Mouse (Mus musculus) ES-E14 (cell line): ENCODE measurements around the gene Vmn2r19. TPM values are rescaled to one million over a fixed set of nuclear protein-coding genes. Genes with fewer than 3 reads are reported as not detected.

Experiments used
- DNase-seq: peaks from one replicate; pipeline ENCODE4 v3.0.0-alpha.2; 2013; ENCODE audit warnings: low read depth, low spot score
- H3K27ac ChIP-seq: 2 replicates; pipeline ENCODE4 v1.5.1; 2012; ENCODE audit warnings: low read depth, mild to moderate bottlenecking, low read length, moderate library complexity, mixed read lengths; ENCODE audit not compliant: poor library complexity, insufficient read depth, severe bottlenecking
- H3K36me3 ChIP-seq: 2 replicates; pipeline ENCODE4 v1.6.1; 2012; ENCODE audit warnings: mild to moderate bottlenecking, low read length, moderate library complexity, mixed read lengths; ENCODE audit not compliant: control insufficient read depth, poor library complexity, insufficient read depth, severe bottlenecking
- H3K4me1 ChIP-seq, 2 experiments: fragments of 150-350 bp in 1 of 2; sonication (generic) in 1 of 2; 2 replicates each; pipeline ENCODE4 v1.6.1; 2012; ENCODE audit warnings: low read length in 2 of 2, mild to moderate bottlenecking in 1 of 2, mixed read lengths in 1 of 2; ENCODE audit not compliant: control insufficient read depth in 2 of 2, insufficient read depth in 2 of 2, poor library complexity in 1 of 2
- H3K4me3 ChIP-seq, 2 experiments: fragments of 150-350 bp in 1 of 2; sonication (generic) in 1 of 2; 2 replicates each; pipeline ENCODE4 v1.5.1; 2012; ENCODE audit warnings: low read length in 2 of 2, low read depth in 1 of 2, mild to moderate bottlenecking in 1 of 2, mixed read lengths in 1 of 2; ENCODE audit not compliant: insufficient read depth in 1 of 2, poor library complexity in 1 of 2, severe bottlenecking in 1 of 2
- H3K9ac ChIP-seq: 2 replicates; pipeline ENCODE4 v1.6.1; 2012; ENCODE audit warnings: low read depth, mild to moderate bottlenecking, low read length, mixed read lengths; ENCODE audit not compliant: poor library complexity, insufficient read depth, severe bottlenecking
- H3K9me3 ChIP-seq: fragments of 150-350 bp; sonication (generic); 2 replicates; pipeline ENCODE4 v1.6.1; 2012; ENCODE audit warnings: low read depth, mild to moderate bottlenecking, low read length; ENCODE audit not compliant: control insufficient read depth, insufficient read depth
- CHD2 ChIP-seq: IDR thresholded peaks from 2 replicates; pipeline ENCODE4 v1.6.1; 2014; ENCODE audit warnings: mild to moderate bottlenecking, low read depth, low read length, inconsistent platforms
- HCFC1 ChIP-seq: IDR thresholded peaks from 2 replicates; pipeline ENCODE4 v1.6.1; 2012; ENCODE audit warnings: low read length, inconsistent platforms, borderline replicate concordance; ENCODE audit not compliant: insufficient read depth
- MAFK ChIP-seq: IDR thresholded peaks from 2 replicates; pipeline ENCODE4 v1.6.1; 2014; ENCODE audit warnings: mild to moderate bottlenecking, low read depth, low read length, inconsistent platforms; ENCODE audit not compliant: insufficient read depth
- ZC3H11A ChIP-seq: IDR thresholded peaks from 2 replicates; pipeline ENCODE4 v1.6.1; 2012; ENCODE audit warnings: low read depth, mild to moderate bottlenecking, inconsistent platforms, low read length, borderline replicate concordance
- ZNF384 ChIP-seq: IDR thresholded peaks from 2 replicates; pipeline ENCODE4 v1.6.1; 2012; ENCODE audit warnings: low read depth, low read length, inconsistent platforms
- in situ Hi-C, 2 experiments: fragments of 600-800 bp; cut with MboI; formaldehyde crosslinking; loops; one replicate each; pipeline ENCODE4 v1.15.1; 2025; ENCODE audit warnings: low sequenced_read_pairs in 2 of 2, inconsistent platforms in 1 of 2; ENCODE audit not compliant: unreplicated experiment in 2 of 2
- total RNA-seq: library from RNA; depleted of rRNA; stranded (reverse); fragments of 300-350 nt; gene quantifications from 2 replicates; pipeline ENCODE4 v1.2.3, GENCODE M21; 2012; rRNA removed

Vmn2r19 gene
- total RNA-seq, 1 experiment, result not detected

- peak; percentile 38 for DNase-seq
- in situ Hi-C loops, result no loop called here
Measured at GRCm38 (mm10) chr6:123332503-123332902, 24.4 kb downstream of the Vmn2r19 start.

GRCm38 (mm10) chr6:123340093-123340492, 32.0 kb downstream of the Vmn2r19 start:
- DNase-seq, result no peak
- no peaks in the 10 kb centered on the region for H3K36me3 ChIP-seq
- TF ChIP-seq ZNF384, result no peak
- TF ChIP-seq ZC3H11A, result peak; percentile 59; the same call in 1 of the 2 replicates
- TF ChIP-seq CHD2, result no peak
- no peak for TF ChIP-seq HCFC1
- H3K4me1 ChIP-seq, result no peaks in the 10 kb centered on the region
- H3K9ac ChIP-seq, result no peak overlapping the region
- no peak overlapping the region for H3K4me3 ChIP-seq
- no peaks in the 10 kb centered on the region for H3K9me3 ChIP-seq
- in situ Hi-C loops, result no loop called here
- H3K27ac ChIP-seq, result no peak overlapping the region

More at GRCm38 (mm10) chr6:123332503-123332902, 24.4 kb downstream of the Vmn2r19 start:
- H3K27ac ChIP-seq, result no peak overlapping the region
- H3K9ac ChIP-seq, result no peak overlapping the region
- peaks cover 2% of the 10 kb centered on the region in 2 experiments; a peak in 2 of 4 replicates for H3K4me1 ChIP-seq
- TF ChIP-seq ZC3H11A (no peak), MAFK (no peak)
- H3K36me3 ChIP-seq, result no peaks in the 10 kb centered on the region
- H3K4me3 ChIP-seq, result no peak overlapping the region
- no peaks in the 10 kb centered on the region for H3K9me3 ChIP-seq

GRCm38 (mm10) chr6:123346141-123346540, 38.0 kb downstream of the Vmn2r19 start:
- Histone ChIP-seq H3K4me3 (no peak overlapping the region), H3K36me3 (no peaks in the 10 kb centered on the region)

More at GRCm38 (mm10) chr6:123346141-123346540, 38.0 kb downstream of the Vmn2r19 start:
- Histone ChIP-seq H3K9me3 (no peaks in the 10 kb centered on the region), H3K27ac (no peak overlapping the region), H3K4me1 (no peaks in the 10 kb centered on the region), H3K9ac (no peak overlapping the region)
- in situ Hi-C loops, result no loop called here
- TF ChIP-seq MAFK (no peak), ZC3H11A (no peak), ZNF384 (no peak), CHD2 (no peak), HCFC1 (no peak)
- DNase-seq, result no peak

Other genes starting within 250 kb of the Vmn2r19 start
- gene Clec4a2, start 201.9 kb upstream of the Vmn2r19 start, total RNA-seq, result not detected in 2 replicates
- gene Clec4b2, start 135.4 kb upstream of the Vmn2r19 start, total RNA-seq, result not detected in 2 replicates
- not detected in 2 replicates for gene Clec4n, start 78.5 kb upstream of the Vmn2r19 start, total RNA-seq
- not detected in 2 replicates for gene Clec4d, start 46.2 kb upstream of the Vmn2r19 start, total RNA-seq
- gene Clec4e, start 18.5 kb upstream of the Vmn2r19 start, total RNA-seq, result not detected in 2 replicates
- gene Vmn2r20, start 109.8 kb downstream of the Vmn2r19 start, total RNA-seq, result not detected in 2 replicates
- not detected in 2 replicates for gene Vmn2r21, start 225.1 kb downstream of the Vmn2r19 start, total RNA-seq